Mouse (Mus musculus) limb, embryonic 11.5 days (tissue): ENCODE results near the gene Fgr. TPM values are rescaled to one million over a fixed set of nuclear protein-coding genes. Genes with fewer than 3 reads are reported as not detected.
"Not testable (repeated sequence)": the region's sequence is repeated elsewhere in the genome, so short reads cannot be mapped to it uniquely, and the experiment has no call there.

ENCODE experiments used
- ATAC-seq: fragments of 200-750 bp; cut with Nextera tagmentation; 2 replicates; pipeline ENCODE4 v1.8.0; 2017; ENCODE audit warnings: low read depth; ENCODE audit not compliant: insufficient number of reproducible peaks, low FRiP score, low TSS enrichment
- DNase-seq: peaks from one replicate; pipeline ENCODE4 v3.0.0-alpha.2; 2015; ENCODE audit warnings: low spot score
- H3K27ac ChIP-seq: fragments of 300-500 bp; sonication (generic); replicated peaks from 2 replicates; pipeline ENCODE4 v1.5.1; 2014; ENCODE audit warnings: low read depth, mild to moderate bottlenecking, low read length
- H3K27me3 ChIP-seq: fragments of 300-500 bp; sonication (generic); 2 replicates; pipeline ENCODE4 v1.6.1; 2014; ENCODE audit warnings: mild to moderate bottlenecking, low read length, mixed read lengths; ENCODE audit not compliant: control insufficient read depth, insufficient read depth
- H3K36me3 ChIP-seq: fragments of 300-500 bp; sonication (generic); 2 replicates; pipeline ENCODE4 v1.6.1; 2014; ENCODE audit warnings: mild to moderate bottlenecking, low read length, moderate library complexity, mixed read lengths; ENCODE audit not compliant: control insufficient read depth, insufficient read depth
- H3K4me1 ChIP-seq: fragments of 300-500 bp; sonication (generic); 2 replicates; pipeline ENCODE4 v1.6.1; 2014; ENCODE audit warnings: low read length, mixed read lengths; ENCODE audit not compliant: control insufficient read depth, insufficient read depth
- H3K4me2 ChIP-seq: fragments of 300-500 bp; sonication (generic); 2 replicates; pipeline ENCODE4 v1.6.1; 2014; ENCODE audit warnings: low read depth, mild to moderate bottlenecking, moderate library complexity; ENCODE audit not compliant: severe bottlenecking
- H3K4me3 ChIP-seq: fragments of 300-500 bp; sonication (generic); 2 replicates; pipeline ENCODE4 v1.5.1; 2014; ENCODE audit warnings: low read depth, low read length
- H3K9ac ChIP-seq: fragments of 300-500 bp; sonication (generic); 2 replicates; pipeline ENCODE4 v1.6.1; 2014; ENCODE audit warnings: mild to moderate bottlenecking, low read length
- H3K9me3 ChIP-seq: fragments of 300-500 bp; sonication (generic); 2 replicates; pipeline ENCODE4 v1.6.1; 2016; ENCODE audit warnings: low read length; ENCODE audit not compliant: control insufficient read depth
- WGBS: fragments of 180-500 bp; shearing (Covaris S2); extraction: QIAGEN DNeasy Blood & Tissue Kit; methylation state at CpG from one replicate; pipeline ENCODE4 v1.1.7; 2014; 5-methylcytosine and 5-hydroxymethylcytosine counted together
- polyA plus RNA-seq: library from polyadenylated mRNA; unstranded; fragments of >200 nt; fragmentation: Nextera tagmentation; extraction: Ambion mirVana; gene quantifications from 2 replicates; pipeline ENCODE4 v1.2.1, GENCODE M21; 2014

Gene Fgr
- polyA plus RNA-seq, 1 experiment from 2014 or later: 0.35 TPM

DNA sequence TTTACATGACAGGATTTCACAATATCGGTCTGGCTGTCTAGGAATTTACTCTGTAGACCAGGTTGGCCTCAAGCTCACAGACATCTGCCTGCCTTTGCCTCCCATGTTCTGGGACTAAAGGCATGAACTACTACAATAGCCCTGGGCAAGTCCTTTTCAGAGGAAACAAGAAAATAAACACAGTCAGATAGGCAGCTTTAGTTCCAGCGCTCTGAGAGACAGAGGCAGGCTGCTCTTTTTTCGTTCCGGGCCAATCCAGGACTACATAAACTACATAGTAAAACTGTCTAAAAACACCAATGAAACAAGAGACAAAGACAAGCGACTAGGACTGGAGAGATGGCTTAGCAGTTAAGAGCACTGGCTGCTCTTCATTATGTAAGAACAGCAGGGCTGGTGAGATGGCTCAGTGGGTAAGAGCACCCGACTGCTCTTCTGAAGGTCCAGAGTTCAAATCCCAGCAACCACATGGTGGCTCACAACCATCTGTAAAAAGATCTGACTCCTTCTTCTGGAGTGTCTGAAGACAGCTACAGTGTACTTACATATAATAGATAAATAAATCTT lies 32.1 kb downstream of the Fgr start:
- H3K9ac ChIP-seq, H3K9me3 ChIP-seq, H3K4me2 ChIP-seq, DNase-seq, H3K27me3 ChIP-seq, H3K4me3 ChIP-seq, ATAC-seq, H3K36me3 ChIP-seq, H3K27ac ChIP-seq: not testable (repeated sequence)
- WGBS: 39% methylated on average over 6 of the region's 6 CpGs
- peaks cover 25% of the 10 kb centered on the region for H3K4me1 ChIP-seq

DNA sequence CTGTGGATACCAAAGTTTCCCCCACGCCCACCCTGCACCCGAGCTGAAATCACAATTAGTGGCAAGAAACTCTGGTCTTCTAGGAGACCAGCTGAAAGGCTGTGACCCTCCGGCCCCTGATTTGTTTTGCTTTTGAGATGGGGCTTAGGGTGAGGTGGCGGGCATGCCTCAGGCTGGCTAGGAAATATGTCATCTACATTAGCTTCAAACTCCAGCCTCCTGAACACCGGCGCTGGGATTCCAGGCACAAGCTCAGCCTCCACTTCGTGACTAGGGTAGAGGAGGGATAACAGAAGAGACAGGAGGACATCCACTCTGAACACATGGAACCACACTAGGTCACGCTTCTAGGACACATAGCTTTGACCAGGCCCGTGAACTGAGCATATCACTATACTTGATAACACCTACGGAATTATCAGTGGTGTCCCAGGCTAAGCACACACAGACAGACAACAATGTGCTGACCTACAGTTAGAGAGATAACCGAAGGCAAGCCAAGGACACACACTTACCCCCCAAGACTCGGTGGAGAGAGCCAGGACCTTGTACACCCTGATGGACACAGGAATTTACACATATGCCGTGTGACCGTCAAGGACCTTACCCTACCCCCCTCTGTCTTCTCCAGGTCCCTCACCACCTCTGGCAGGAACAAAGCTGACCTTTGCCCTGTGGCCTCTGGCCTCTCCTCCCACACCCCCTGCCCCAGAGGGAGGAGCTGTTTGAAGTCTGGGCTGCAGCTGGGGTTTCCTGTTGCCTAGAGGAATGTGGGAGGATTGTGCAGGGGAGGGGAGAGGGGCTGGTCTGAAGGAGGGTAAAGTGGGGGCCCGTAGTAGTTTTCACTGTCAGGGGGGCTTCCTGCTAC lies 33.9 kb downstream of the Fgr start:
- no peaks in the 10 kb centered on the region for H3K9me3 ChIP-seq
- no peak overlapping the region for H3K4me3 ChIP-seq
- peak; percentile 44 for DNase-seq
- 17% methylated on average over 15 of the region's 15 CpGs for WGBS
- H3K27ac ChIP-seq: peak overlapping the region; percentile 30; the same call in 1 of the 2 replicates
- H3K4me1 ChIP-seq: peaks cover 24% of the 10 kb centered on the region
- H3K9ac ChIP-seq: 0 out of 2 replicates have a peak overlapping the region, but pooled peaks have one; percentile 28
- H3K4me2 ChIP-seq: peak overlapping the region; percentile 23; the same call in 1 of the 2 replicates
- H3K36me3 ChIP-seq: no peaks in the 10 kb centered on the region
- ATAC-seq: no peak
- H3K27me3 ChIP-seq: no peaks in the 10 kb centered on the region

- no peak overlapping the region for H3K27ac ChIP-seq
- WGBS: 0% methylated on average over 4 of the region's 4 CpGs
- H3K4me3 ChIP-seq: no peak overlapping the region
- H3K27me3 ChIP-seq: no peaks in the 10 kb centered on the region
- DNase-seq: peak; percentile 80
- H3K36me3 ChIP-seq: no peaks in the 10 kb centered on the region
- H3K9ac ChIP-seq: no peak overlapping the region
- H3K4me2 ChIP-seq: no peak overlapping the region
- H3K4me1 ChIP-seq: peaks cover 29% of the 10 kb centered on the region
- no peaks in the 10 kb centered on the region for H3K9me3 ChIP-seq
- no peak for ATAC-seq
Observed at GRCm38 (mm10) chr4:133009131-133009530, 35.2 kb downstream of the Fgr start.

DNA sequence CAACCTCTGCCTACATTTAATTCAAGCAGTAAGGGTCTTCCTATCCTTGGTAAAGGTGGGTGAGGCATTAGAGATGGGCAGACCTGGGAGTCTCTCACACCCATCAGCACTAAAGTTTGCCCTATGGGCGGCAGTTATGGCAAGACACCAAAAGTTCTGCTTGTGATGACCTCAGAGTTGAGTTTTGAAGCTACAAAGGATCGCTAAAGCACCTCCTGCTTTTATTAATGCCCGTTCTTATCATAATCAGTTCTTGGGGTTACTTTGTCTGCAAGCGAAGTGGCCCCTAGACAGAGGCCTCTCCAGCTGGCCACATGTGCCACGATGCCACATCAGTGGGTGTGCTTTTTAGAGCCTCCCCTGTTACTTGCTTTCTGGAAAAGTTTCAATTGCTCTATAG lies 35.8 kb downstream of the Fgr start:
- no peaks in the 10 kb centered on the region for H3K27me3 ChIP-seq
- no peaks in the 10 kb centered on the region for H3K36me3 ChIP-seq
- H3K4me3 ChIP-seq: no peak overlapping the region
- H3K27ac ChIP-seq: no peak overlapping the region
- H3K9me3 ChIP-seq: no peaks in the 10 kb centered on the region
- H3K4me1 ChIP-seq: peaks cover 34% of the 10 kb centered on the region
- DNase-seq (no peak), ATAC-seq (no peak)
- no peak overlapping the region for H3K9ac ChIP-seq
- H3K4me2 ChIP-seq: no peak overlapping the region
- 66% methylated on average over 5 of the region's 5 CpGs for WGBS

DNA sequence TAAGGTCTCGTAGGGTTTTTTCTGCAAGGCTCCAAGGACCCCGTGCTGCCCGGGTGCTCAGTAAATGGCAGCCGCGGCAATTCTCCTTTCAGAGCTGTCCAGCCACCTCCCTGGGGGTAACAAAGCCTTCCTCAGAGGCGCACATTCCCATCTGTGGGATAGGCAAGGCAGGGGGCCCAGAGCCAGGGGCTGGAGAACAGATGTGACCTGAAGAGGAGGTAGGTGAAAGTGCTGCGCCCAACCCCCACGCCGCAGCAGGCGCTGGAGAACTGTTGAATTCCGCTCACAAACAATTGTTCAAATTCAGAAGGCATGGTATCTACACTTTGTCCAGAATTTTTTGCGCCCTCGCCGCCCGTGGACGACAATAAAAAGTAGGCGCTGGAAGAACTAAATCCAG lies 36.7 kb downstream of the Fgr start:
- H3K4me2 ChIP-seq: peak overlapping the region; percentile 97
- H3K27ac ChIP-seq: 0 out of 2 replicates have a peak overlapping the region, but pooled peaks have one; percentile 14
- H3K27me3 ChIP-seq: no peaks in the 10 kb centered on the region
- peak; percentile 72 for DNase-seq
- H3K36me3 ChIP-seq: no peaks in the 10 kb centered on the region
- ATAC-seq: no peak
- WGBS: under 1% methylated on average over 17 of the region's 17 CpGs
- no peaks in the 10 kb centered on the region for H3K9me3 ChIP-seq
- H3K4me3 ChIP-seq: peak overlapping the region; percentile 98
- H3K4me1 ChIP-seq: peaks cover 44% of the 10 kb centered on the region
- H3K9ac ChIP-seq: peak overlapping the region; percentile 99

DNA sequence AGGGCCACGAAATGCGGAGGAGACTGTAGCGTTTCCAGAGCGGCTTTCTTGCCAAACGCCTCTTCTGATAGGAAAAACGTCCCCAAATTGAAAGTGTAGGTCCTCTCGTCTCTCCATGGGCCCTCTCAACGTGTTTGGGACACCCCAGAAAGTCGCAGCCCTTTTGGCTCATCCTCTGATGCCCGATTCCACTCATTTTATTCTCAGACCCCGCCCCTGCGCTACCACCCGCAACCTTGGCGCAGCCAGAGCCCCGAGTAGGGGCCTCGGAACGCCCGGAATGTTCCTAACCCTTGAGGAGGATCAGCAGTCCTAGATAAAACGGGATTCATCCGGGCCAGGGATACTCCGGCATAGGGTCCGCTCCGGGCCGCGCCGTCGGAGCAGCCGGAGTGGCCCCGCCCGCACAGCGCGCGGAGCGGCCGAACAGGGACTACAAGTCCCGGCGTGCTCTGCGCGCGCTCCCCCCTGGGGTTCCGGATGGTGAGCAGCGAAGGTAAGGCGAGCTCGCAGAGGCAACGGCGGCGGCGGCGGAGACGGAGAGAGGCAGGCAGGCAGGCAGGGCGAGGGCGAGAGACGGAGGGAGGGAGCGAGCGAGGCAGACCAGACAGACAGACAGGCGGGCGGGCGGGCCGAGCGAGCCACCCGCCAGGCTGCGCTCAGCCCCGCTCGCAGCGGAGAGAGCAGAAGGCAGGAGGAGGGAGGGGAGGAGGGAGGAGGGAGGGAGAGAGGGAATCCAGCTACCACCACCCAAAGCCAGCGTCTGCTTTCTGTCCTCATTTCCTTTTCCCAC lies 37.3 kb downstream of the Fgr start, which contains the start of gene Ahdc1:
Ahdc1 (plus strand) TSS at position 233 of the 793 bp plus-strand sequence.
- Histone ChIP-seq H3K4me3 (peak within 1 kb of the TSS; percentile 98), H3K27ac (peak within 1 kb of the TSS; percentile 95), H3K9ac (peak within 1 kb of the TSS; percentile 99), H3K27me3 (no peaks in the 10 kb centered on the region), H3K36me3 (no peaks in the 10 kb centered on the region), H3K4me2 (peak within 1 kb of the TSS; percentile 97), H3K9me3 (no peaks in the 10 kb centered on the region), H3K4me1 (peaks cover 48% of the 10 kb centered on the region)
- DNase-seq (peak; percentile 97), ATAC-seq (peak; percentile 76)
- WGBS: under 1% methylated on average over 66 of the region's 66 CpGs

- Histone ChIP-seq H3K36me3 (no peaks in the 10 kb centered on the region), H3K27me3 (no peaks in the 10 kb centered on the region), H3K9me3 (no peaks in the 10 kb centered on the region), H3K27ac (peak overlapping the region; percentile 95), H3K4me3 (peak overlapping the region; percentile 98), H3K9ac (peak overlapping the region; percentile 99), H3K4me2 (peak overlapping the region; percentile 97), H3K4me1 (peaks cover 57% of the 10 kb centered on the region)
- ATAC-seq (no peak), DNase-seq (peak; percentile 78)
- WGBS: under 1% methylated on average over 63 of the region's 84 CpGs
Observed at GRCm38 (mm10) chr4:133011821-133012775, 38.2 kb downstream of the Fgr start.
